Mouse (Mus musculus): ENCODE results near the gene Wbp11.

Gene Wbp11

GRCm38 (mm10) chr6:136837323-136837722 lies 9.3 kb upstream of the Wbp11 start:
- DNase-seq (ENCODE audit: low spot score in 2 of 2), result no peak

GRCm38 (mm10) chr6:136835352-136835751 lies 7.3 kb upstream of the Wbp11 start, which contains the start of gene Smco3:
Gene Smco3 (minus strand): TSS chr6:136835452.
- no peak for DNase-seq (ENCODE audit: low spot score in 2 of 2)

- no peak for DNase-seq (ENCODE audit: low spot score in 2 of 2)
Observed at GRCm38 (mm10) chr6:136831712-136832111, 3.7 kb upstream of the Wbp11 start.

- DNase-seq (ENCODE audit: low spot score in 2 of 2), result no peak
Observed at GRCm38 (mm10) chr6:136828681-136829080, 648 bp upstream of the Wbp11 start.

GRCm38 (mm10) chr6:136827516-136827880 lies 535 bp downstream of the Wbp11 start, which contains the start of gene BC049715:
Gene BC049715 (plus strand): TSS chr6:136827626.
- no peak for DNase-seq (ENCODE audit: low spot score in 2 of 2)

DNA sequence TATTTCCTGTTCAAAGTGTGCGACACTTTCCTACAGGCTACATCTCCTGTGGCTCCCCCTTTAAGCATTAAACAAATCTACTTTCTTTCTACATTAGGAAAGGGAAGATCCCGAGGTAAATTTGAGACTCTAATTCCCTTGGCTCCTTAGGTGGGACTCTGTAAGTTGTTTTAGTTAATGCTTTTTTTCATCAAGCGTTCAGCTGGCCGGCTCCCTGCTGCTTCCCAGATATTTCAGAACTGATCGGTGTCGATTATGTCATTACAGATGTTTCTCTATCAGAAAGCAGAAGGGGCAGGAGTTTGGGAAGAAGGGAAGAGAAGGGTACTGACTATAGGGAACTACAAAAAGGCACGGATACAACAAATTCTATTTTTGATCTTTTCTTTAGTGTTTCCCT lies 917 bp downstream of the Wbp11 start:
- no peak for DNase-seq (ENCODE audit: low spot score in 2 of 2)

DNA sequence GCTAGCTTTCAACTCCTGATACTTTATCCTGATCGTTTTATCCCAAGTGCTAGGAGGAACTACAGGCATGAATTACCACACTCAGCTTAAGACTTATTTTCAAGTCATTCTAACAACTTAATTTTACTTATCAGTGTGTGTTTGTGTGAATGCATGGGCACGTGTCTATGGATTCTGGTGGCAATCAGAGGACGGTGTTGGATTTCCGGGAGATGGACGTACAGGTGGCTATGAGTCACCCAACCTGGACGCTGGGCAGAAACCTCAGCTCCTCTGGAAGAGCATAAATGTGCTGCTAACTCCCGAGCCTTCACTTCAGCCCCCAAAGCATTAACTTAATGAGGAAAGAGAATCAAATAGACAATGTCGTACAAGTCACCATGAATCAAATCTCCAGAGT lies 3.0 kb downstream of the Wbp11 start:
- DNase-seq (ENCODE audit: low spot score in 2 of 2), result no peak

GRCm38 (mm10) chr6:136821086-136821485 lies 6.9 kb downstream of the Wbp11 start:
- DNase-seq (ENCODE audit: low spot score in 2 of 2), result no peak

DNA sequence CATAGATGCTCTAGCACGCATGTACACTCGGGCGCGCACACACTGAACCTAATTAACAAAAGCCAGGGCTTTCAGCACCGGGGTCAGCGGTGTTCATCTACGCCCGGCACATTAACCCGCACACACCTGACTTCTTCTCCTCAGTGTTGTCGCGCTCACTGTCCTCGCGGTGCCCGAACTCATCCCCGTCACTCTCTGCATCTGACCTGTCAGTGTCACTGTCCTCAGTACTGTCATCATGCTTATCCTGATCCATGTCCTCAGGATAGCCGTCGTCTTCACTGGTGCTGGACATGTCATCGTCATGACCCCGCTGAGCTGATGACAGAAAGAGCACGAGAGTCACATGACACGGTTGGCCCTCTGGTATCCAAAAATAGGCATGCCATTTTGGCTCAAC lies 7.7 kb downstream of the Wbp11 start:
- DNase-seq (ENCODE audit: low spot score in 2 of 2), result no peak

GRCm38 (mm10) chr6:136817549-136817948 lies 10.5 kb downstream of the Wbp11 start:
- peak; percentile 49 to 67 for DNase-seq (ENCODE audit: low spot score in 2 of 2)

- DNase-seq (ENCODE audit: low spot score in 2 of 2), result no peak
Observed at GRCm38 (mm10) chr6:136816826-136817225, 11.2 kb downstream of the Wbp11 start.

DNA sequence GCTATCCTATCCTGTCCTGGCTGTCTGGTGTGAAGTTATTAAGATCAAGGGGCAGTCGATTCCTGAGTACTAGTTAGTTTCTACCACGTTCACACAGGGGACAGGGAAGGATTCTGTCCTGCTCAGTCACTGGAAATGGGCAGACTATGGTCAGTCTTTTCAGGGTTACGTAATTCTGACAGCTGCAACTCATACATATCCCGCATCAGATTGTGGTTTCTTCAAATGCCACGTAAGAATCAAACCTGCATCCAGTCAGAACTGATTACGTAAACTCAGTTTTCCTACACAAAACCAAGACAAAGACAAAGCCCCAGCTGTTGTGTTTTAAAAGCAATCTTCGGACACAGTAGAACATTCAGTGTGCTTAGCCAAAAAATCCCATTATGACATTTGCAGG lies 12.7 kb downstream of the Wbp11 start:
- no peak for DNase-seq (ENCODE audit: low spot score in 2 of 2)

DNA sequence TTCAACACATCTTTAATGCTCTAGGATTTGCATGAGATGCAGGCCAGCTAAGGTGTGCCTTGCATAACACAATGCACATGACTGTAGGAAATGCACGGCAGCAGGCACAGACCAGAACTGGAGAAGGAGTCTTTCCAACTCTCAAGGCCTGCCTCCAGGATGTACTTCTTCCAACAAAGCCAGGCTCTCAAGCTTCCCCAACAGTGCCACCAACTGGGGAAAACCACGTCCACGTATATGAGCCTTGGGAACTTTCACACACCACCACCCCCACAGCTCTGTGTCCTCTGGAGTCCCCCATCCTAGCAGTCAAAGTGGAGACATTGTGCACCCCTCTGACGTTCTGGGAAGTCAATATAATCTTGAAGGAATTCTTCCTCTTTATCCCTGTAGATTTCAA lies 14.9 kb downstream of the Wbp11 start:
- no peak for DNase-seq (ENCODE audit: low spot score in 2 of 2)

DNA sequence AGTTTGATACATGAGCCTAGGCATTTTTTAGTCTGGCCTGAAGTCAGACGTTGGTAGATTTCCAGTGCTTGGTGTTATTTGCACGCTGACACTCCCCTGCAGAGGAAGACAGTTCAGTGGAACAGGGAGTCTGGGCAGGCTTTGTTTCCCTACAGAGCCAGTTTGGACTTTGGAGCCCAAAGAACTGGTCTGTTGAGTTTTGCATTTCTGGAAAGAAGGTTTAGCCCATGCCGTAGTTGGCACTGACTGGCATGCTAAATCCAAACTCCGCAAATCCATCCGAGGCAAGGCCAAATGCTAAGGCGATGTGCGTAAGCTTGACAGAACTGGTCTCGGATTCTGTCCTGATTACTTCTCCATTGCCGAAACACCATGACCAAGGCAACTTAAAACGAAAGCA lies 16.8 kb downstream of the Wbp11 start:
- no peak for DNase-seq (ENCODE audit: low spot score in 2 of 2)

DNA sequence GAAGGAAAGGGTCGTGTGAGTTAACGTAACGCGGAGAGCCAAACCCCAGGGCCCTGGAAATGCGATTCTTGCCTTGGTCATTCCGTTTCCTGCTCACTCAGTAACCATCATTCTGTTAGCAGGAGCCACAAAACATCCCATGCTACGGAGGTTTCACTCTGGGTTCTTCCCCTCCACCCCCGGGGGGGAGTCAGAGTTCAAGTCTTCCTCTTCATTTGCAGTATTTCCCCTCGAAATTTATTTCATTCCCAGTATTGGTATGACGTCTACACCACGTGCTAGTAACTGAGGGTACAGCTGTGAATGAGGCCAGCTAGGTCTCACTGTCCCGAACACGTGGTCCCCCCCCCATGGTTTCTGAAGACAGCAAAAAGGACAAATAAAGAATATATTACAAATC lies 18.4 kb downstream of the Wbp11 start:
- DNase-seq (ENCODE audit: low spot score in 2 of 2), result no peak

DNA sequence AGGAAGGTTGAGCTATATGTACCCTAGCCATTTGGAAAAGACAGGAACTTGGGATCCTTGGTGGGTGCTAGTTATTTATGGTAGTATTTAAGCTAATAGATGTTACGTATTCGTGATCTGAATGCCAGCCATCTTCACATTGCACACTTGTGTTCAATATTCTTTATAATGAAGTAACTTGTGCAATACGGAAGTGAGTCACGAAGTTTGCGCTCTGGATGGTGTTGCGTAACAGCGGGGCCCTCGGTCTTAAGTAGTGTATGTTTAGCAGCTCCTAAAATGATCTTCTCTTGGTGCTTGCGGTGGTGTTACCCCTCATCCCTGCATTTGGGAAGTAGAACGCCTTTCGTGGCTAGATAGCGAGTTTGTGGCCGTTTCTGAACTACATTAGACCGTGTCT lies 19.0 kb downstream of the Wbp11 start:
- DNase-seq (ENCODE audit: low spot score in 2 of 2), result no peak

GRCm38 (mm10) chr6:136808631-136809046 lies 19.4 kb downstream of the Wbp11 start:
- peak; percentile 22 to 38 for DNase-seq (ENCODE audit: low spot score in 2 of 2)

GRCm38 (mm10) chr6:136808014-136808417 lies 20.0 kb downstream of the Wbp11 start, which contains the start of gene H2afj:
Gene H2afj (plus strand): TSS chr6:136808244.
- DNase-seq (ENCODE audit: low spot score in 2 of 2), result peak; percentile 98

DNA sequence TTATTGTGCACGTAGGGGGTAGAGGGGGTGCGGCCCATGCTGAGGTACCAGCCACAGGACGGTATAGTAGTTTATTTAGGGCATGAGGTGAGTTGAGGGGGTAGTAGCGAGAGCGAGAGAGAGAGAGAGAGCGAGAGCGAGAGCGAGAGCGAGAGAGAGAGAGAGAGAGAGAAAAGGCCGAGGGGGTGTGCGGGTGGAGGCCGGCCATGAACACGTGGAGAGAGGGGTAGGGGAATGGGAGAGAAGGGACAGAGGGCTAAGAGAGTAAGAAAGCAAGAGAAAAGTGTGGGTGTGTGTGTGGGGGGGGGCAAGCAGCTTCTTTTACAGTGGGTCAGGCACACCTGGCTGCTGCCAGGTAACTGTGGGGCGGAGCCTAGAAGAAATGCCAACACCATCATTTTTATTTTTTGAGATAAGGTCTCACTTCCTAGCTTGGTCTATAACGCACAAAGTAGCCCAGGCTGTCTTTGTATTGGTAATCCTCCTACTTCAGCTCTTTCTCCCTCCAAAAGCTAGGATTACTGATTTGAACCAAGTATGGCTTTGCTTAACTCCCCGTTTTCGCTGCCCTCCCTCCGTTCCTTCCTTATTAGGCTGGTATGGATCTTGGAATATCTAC lies 20.5 kb downstream of the Wbp11 start:
- no peak for DNase-seq (ENCODE audit: low spot score in 2 of 2)

- no peak for DNase-seq (ENCODE audit: low spot score in 2 of 2)
Observed at GRCm38 (mm10) chr6:136806819-136807218, 21.2 kb downstream of the Wbp11 start.

GRCm38 (mm10) chr6:136805409-136805775 lies 22.6 kb downstream of the Wbp11 start:
- no peak for DNase-seq (ENCODE audit: low spot score in 2 of 2)

DNA sequence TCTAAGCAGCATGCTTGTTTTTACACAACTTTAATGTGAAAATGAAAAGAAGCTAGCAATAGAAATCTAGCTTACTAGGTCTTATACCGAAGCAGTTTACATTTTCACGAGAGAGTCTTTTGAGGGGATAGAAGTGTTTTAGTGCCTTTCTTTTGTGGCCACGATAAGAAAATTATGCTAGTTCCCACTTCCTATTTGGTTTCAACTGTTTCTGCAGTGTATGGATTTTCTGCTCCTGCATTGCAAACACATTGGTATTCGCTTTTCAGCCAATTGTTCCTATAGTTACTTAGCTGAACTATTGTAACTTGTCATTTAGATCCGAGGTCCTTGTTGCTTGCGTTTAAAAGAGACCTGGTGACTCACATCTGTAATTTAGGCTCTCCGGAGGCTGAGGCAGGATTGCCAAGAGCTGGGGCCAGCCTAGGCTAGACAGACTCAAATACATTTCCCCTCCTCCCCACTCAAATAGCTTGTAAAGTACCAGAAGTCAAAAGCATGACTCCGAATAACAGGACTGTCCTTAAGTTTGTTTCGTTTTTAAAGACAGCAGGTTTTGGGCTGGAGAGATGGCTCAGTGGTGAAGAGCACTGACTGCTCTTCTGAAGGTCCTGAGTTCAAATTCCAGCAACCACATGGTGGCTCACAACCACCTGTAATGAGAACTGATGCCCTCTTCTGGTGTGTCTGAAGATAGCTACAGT lies 23.2 kb downstream of the Wbp11 start:
- no peak for DNase-seq (ENCODE audit: low spot score in 2 of 2)

Measured in frontal cortex, postnatal 25 days (tissue).